In genomic region chr7:75781298-75781947, GRCm38 (mm10) we compare ENCODE assay signal across 8 mouse cellular contexts.
DNase-seq lines count a peak whose midpoint lies in the region; ATAC-seq and TF ChIP-seq lines count a peak whose summit lies in the region.

No protein-coding gene starts in this region.

- H3K27me3 ChIP-seq in heart, embryonic 15.5 days, result no peaks in the 10 kb centered on the region
- H3K27me3 ChIP-seq in hindbrain, embryonic 11.5 days (ENCODE audit: control insufficient read depth, insufficient read depth, low read length), result no peaks in the 10 kb centered on the region
- no peaks in the 10 kb centered on the region for H3K27me3 ChIP-seq in midbrain, embryonic 11.5 days (ENCODE audit: control insufficient read depth, insufficient read depth, low read length)

- peak overlapping the region; percentile 67 for H3K4me2 ChIP-seq in heart, embryonic 15.5 days
- H3K4me2 ChIP-seq in hindbrain, embryonic 11.5 days (replicated peaks; ENCODE audit: low read depth, low read length), result peak overlapping the region; percentile 48
- H3K4me2 ChIP-seq in midbrain, embryonic 11.5 days, result peak overlapping the region; percentile 50

- WGBS in heart, embryonic 15.5 days, result 4% methylated on average over 13 of the region's 13 CpGs
- 7% methylated on average over 13 of the region's 13 CpGs for WGBS in hindbrain, embryonic 11.5 days
- WGBS in midbrain, embryonic 11.5 days, result 5% methylated on average over 13 of the region's 13 CpGs

- H3K4me3 ChIP-seq in heart, embryonic 15.5 days, result peak overlapping the region; percentile 72
- H3K4me3 ChIP-seq in ES-E14 (ENCODE audit: insufficient read depth in 1 of 2, low read depth in 1 of 2, low read length in 2 of 2, poor library complexity in 1 of 2, severe bottlenecking in 1 of 2), result peak overlapping the region; percentile 77 to 88
- H3K4me3 ChIP-seq in hindbrain, embryonic 11.5 days (ENCODE audit: low read depth, low read length), result peak overlapping the region; percentile 37
- H3K4me3 ChIP-seq in midbrain, embryonic 11.5 days (ENCODE audit: low read depth, low read length), result peak overlapping the region; percentile 43

- H3K9me3 ChIP-seq in heart, embryonic 15.5 days (replicated peaks), result no peaks in the 10 kb centered on the region
- H3K9me3 ChIP-seq in ES-E14 (ENCODE audit: control insufficient read depth, insufficient read depth, low read depth, low read length), result 0 out of 2 replicates have a peak, but pooled peaks cover 2% of the 10 kb centered on the region
- H3K9me3 ChIP-seq in hindbrain, embryonic 11.5 days (ENCODE audit: control insufficient read depth, low read length), result no peaks in the 10 kb centered on the region
- H3K9me3 ChIP-seq in midbrain, embryonic 11.5 days (ENCODE audit: control insufficient read depth, low read length), result no peaks in the 10 kb centered on the region

- no peak for DNase-seq in heart, adult 8-10 months (ENCODE audit: low spot score)
- no peak for DNase-seq in ES-E14 (ENCODE audit: low read depth, low spot score)
- DNase-seq in hindbrain, embryonic 11.5 days (ENCODE audit: low spot score), result peak; percentile 19
- peak; percentile 91 for DNase-seq in midbrain, embryonic 11.5 days (ENCODE audit: low spot score, missing footprints)
- no peak for DNase-seq in urinary bladder, postnatal 4 days (ENCODE audit: low spot score in 2 of 2)
- no peak for DNase-seq in left cerebral cortex, adult 18-20 months (ENCODE audit: low spot score in 2 of 2)
- DNase-seq in adrenal gland, adult 8-10 months, result no peak

- peaks cover 29% of the 10 kb centered on the region for H3K36me3 ChIP-seq in heart, embryonic 15.5 days
- peaks cover 39% of the 10 kb centered on the region for H3K36me3 ChIP-seq in ES-E14 (ENCODE audit: control insufficient read depth, insufficient read depth, low read length, poor library complexity, severe bottlenecking)
- no peaks in the 10 kb centered on the region for H3K36me3 ChIP-seq in hindbrain, embryonic 11.5 days (ENCODE audit: control insufficient read depth, insufficient read depth, low read length)
- H3K36me3 ChIP-seq in midbrain, embryonic 11.5 days (ENCODE audit: control insufficient read depth, insufficient read depth, low read length), result peaks cover 5% of the 10 kb centered on the region; the same call in 1 of the 2 replicates

- H3K9ac ChIP-seq in heart, embryonic 15.5 days, result peak overlapping the region; percentile 73
- peak overlapping the region; percentile 89 for H3K9ac ChIP-seq in ES-E14 (ENCODE audit: insufficient read depth, low read depth, low read length, poor library complexity, severe bottlenecking)
- peak overlapping the region; percentile 48; the same call in 1 of the 2 replicates for H3K9ac ChIP-seq in hindbrain, embryonic 11.5 days (ENCODE audit: low read depth, low read length)
- peak overlapping the region; percentile 66 for H3K9ac ChIP-seq in midbrain, embryonic 11.5 days (ENCODE audit: low read length)

- peaks cover 13% of the 10 kb centered on the region for H3K4me1 ChIP-seq in heart, embryonic 15.5 days (replicated peaks)
- H3K4me1 ChIP-seq in ES-E14 (ENCODE audit: control insufficient read depth in 2 of 2, insufficient read depth in 2 of 2, low read length in 2 of 2, poor library complexity in 1 of 2), result 0 out of 4 replicates have a peak, but pooled peaks cover 0 to 4% of the 10 kb centered on the region in 2 experiments
- no peaks in the 10 kb centered on the region for H3K4me1 ChIP-seq in hindbrain, embryonic 11.5 days (replicated peaks; ENCODE audit: control insufficient read depth, insufficient read depth, low read length)
- H3K4me1 ChIP-seq in midbrain, embryonic 11.5 days (ENCODE audit: control insufficient read depth, insufficient read depth, low read length), result 0 out of 2 replicates have a peak, but pooled peaks cover 2% of the 10 kb centered on the region

- peak overlapping the region; percentile 70 for H3K27ac ChIP-seq in heart, embryonic 15.5 days
- H3K27ac ChIP-seq in ES-E14 (ENCODE audit: insufficient read depth, low read depth, low read length, poor library complexity, severe bottlenecking), result peak overlapping the region; percentile 67; the same call in 1 of the 2 replicates
- H3K27ac ChIP-seq in hindbrain, embryonic 11.5 days (ENCODE audit: low read depth, low read length), result no peak overlapping the region
- no peak overlapping the region for H3K27ac ChIP-seq in midbrain, embryonic 11.5 days (ENCODE audit: low read depth, low read length)

- 0 out of 2 replicates have a peak, but pooled peaks have one; percentile 8 for ATAC-seq in heart, embryonic 15.5 days (replicated peaks; ENCODE audit: insufficient number of reproducible peaks, insufficient read depth, low FRiP score, low read depth)
- ATAC-seq in hindbrain, embryonic 11.5 days (ENCODE audit: low FRiP score), result peak; percentile 55; the same call in 1 of the 2 replicates
- ATAC-seq in midbrain, embryonic 11.5 days (ENCODE audit: low FRiP score), result peak; percentile 66

- in situ Hi-C loops in ES-E14 (cut with MboI; ENCODE audit: low sequenced_read_pairs in 2 of 2, unreplicated experiment in 2 of 2), result no loop called here

TF ChIP-seq in ES-E14, 5 proteins besides CTCF, POLR2A, EP300 and RAD21:
- TF ChIP-seq MAFK (IDR thresholded peaks at IDR 0.05; ENCODE audit: insufficient read depth, low read depth, low read length) (no peak), ZC3H11A (IDR thresholded peaks at IDR 0.05; ENCODE audit: borderline replicate concordance, low read depth, low read length) (no peak), ZNF384 (IDR thresholded peaks at IDR 0.05; ENCODE audit: low read depth, low read length) (no peak), CHD2 (IDR thresholded peaks at IDR 0.05; ENCODE audit: low read depth, low read length) (no peak), HCFC1 (IDR thresholded peaks at IDR 0.05; ENCODE audit: borderline replicate concordance, insufficient read depth, low read length) (no peak)

Comparison
In these comparisons a context has a peak if more than half of its experiments do, and no peak if none do; other contexts are left out.
1. ATAC-seq: peak in every context shown above with its lines; median percentile 66 in midbrain, embryonic 11.5 days; 55 in hindbrain, embryonic 11.5 days; 8 in heart, embryonic 15.5 days.
2. H3K27ac ChIP-seq: peak in heart, embryonic 15.5 days (single experiment) and ES-E14 (single experiment); none in hindbrain, embryonic 11.5 days (single experiment) and midbrain, embryonic 11.5 days (single experiment).
3. DNase-seq: peak in hindbrain, embryonic 11.5 days (single experiment) and midbrain, embryonic 11.5 days (single experiment); none in heart, adult 8-10 months (single experiment), ES-E14 (single experiment), urinary bladder, postnatal 4 days (0 of 2), left cerebral cortex, adult 18-20 months (0 of 2) and adrenal gland, adult 8-10 months (single experiment).
4. Peak in every context shown above with its lines, with median percentiles within 50 percentile points of each other: H3K4me2 ChIP-seq, H3K4me3 ChIP-seq and H3K9ac ChIP-seq.